Mouse (Mus musculus) intestine, postnatal 0 days (tissue): Measurements from ENCODE around the gene Oaf. TPM values are rescaled to one million over a fixed set of nuclear protein-coding genes. Genes with fewer than 3 reads are reported as not detected.
A peak's percentile ranks its signal among the peaks of the same experiment; 100 is the strongest.

Experiments
- ATAC-seq: fragments of 200-750 bp; cut with Nextera tagmentation; 2 replicates; pipeline ENCODE4 v1.8.0; 2017; ENCODE audit warnings: mild to moderate bottlenecking, moderate TSS enrichment, moderate library complexity
- H3K27ac ChIP-seq: fragments of 300-500 bp; sonication (generic); 2 replicates; pipeline ENCODE4 v1.5.1; 2014; ENCODE audit warnings: mild to moderate bottlenecking, low read depth, low read length, moderate library complexity
- H3K27me3 ChIP-seq: fragments of 300-500 bp; sonication (generic); replicated peaks from 2 replicates; pipeline ENCODE4 v1.6.1; 2014; ENCODE audit warnings: low read length, mixed read lengths; ENCODE audit not compliant: control insufficient read depth, insufficient read depth
- H3K36me3 ChIP-seq: fragments of 300-500 bp; sonication (generic); 2 replicates; pipeline ENCODE4 v1.6.1; 2014; ENCODE audit warnings: mild to moderate bottlenecking, moderate library complexity; ENCODE audit not compliant: control insufficient read depth, insufficient read depth
- H3K4me1 ChIP-seq: fragments of 300-500 bp; sonication (generic); replicated peaks from 2 replicates; pipeline ENCODE4 v1.6.1; 2014; ENCODE audit warnings: antibody characterized with exemption, low read length, mixed read lengths; ENCODE audit not compliant: control insufficient read depth, insufficient read depth
- H3K4me2 ChIP-seq: fragments of 300-500 bp; sonication (generic); replicated peaks from 2 replicates; pipeline ENCODE4 v1.6.1; 2014; ENCODE audit warnings: low read depth, mild to moderate bottlenecking, moderate library complexity
- H3K4me3 ChIP-seq: fragments of 300-500 bp; sonication (generic); 2 replicates; pipeline ENCODE4 v1.5.1; 2014; ENCODE audit warnings: low read depth, low read length
- H3K9ac ChIP-seq: fragments of 300-500 bp; sonication (generic); 2 replicates; pipeline ENCODE4 v1.6.1; 2014; ENCODE audit warnings: mild to moderate bottlenecking, low read depth, low read length
- H3K9me3 ChIP-seq: fragments of 300-500 bp; sonication (generic); 2 replicates; pipeline ENCODE4 v1.6.1; 2016; ENCODE audit warnings: mixed run types; ENCODE audit not compliant: control insufficient read depth
- CTCF ChIP-seq: sonication (generic); IDR thresholded peaks from 2 replicates; pipeline ENCODE4 v1.5.1; 2016; ENCODE audit warnings: low read depth, mild to moderate bottlenecking, control low read depth, antibody characterized with exemption, moderate library complexity
- whole genome bisulfite sequencing: fragments of 180-500 bp; shearing (Covaris S2); extraction: QIAGEN DNeasy Blood & Tissue Kit; methylation state at CpG from one replicate; pipeline ENCODE4 v1.1.7; 2014; 5-methylcytosine and 5-hydroxymethylcytosine counted together
- polyA plus RNA-seq: library from polyadenylated mRNA; unstranded; fragments of >200 nt; fragmentation: Nextera tagmentation; extraction: Ambion mirVana; gene quantifications from 2 replicates; pipeline ENCODE4 v1.2.1, GENCODE M21; 2015

The Oaf gene
- polyA plus RNA-seq, 1 experiment from 2014 or later, result 39.7 TPM

- H3K27ac ChIP-seq, result peak overlapping the region; percentile 96; the same call in 1 of the 2 replicates
These were observed 22.7 kb upstream of the Oaf start for GRCm38 (mm10) chr9:43262390-43262789.

DNA sequence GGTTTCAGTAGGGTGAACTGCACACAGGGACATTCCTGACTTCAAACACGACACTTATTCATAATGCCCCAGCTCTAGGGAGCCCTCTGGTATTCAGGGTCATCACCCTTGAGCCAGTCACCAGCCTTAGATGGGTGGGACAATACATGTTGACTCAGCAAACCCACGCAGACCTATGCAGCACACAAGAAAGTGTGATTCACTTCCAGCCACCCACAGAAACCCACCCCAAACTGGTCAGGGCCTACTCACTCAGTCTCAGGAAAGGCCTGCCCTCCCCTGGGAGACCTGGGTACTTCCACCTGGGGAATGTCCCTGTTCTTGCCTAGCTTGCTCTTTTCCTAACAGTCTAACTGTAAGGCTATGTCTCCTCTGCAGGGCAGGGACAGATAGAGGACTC, 22.2 kb upstream of the Oaf start:
- H3K27me3 ChIP-seq, result no peaks in the 10 kb centered on the region
- H3K27ac ChIP-seq, result peak overlapping the region; percentile 96; the same call in 1 of the 2 replicates
- H3K4me1 ChIP-seq, result peaks cover 22% of the 10 kb centered on the region
- H3K4me2 ChIP-seq, result no peak overlapping the region
- no peaks in the 10 kb centered on the region for H3K9me3 ChIP-seq
- peak; percentile 68 for TF ChIP-seq CTCF
- ATAC-seq, result no peak
- no peaks in the 10 kb centered on the region for H3K36me3 ChIP-seq
- no peak overlapping the region for H3K9ac ChIP-seq
- H3K4me3 ChIP-seq, result no peak overlapping the region
- 42% methylated on average over 2 of the region's 2 CpGs for WGBS

More at GRCm38 (mm10) chr9:43262390-43262789, 22.7 kb upstream of the Oaf start:
- Histone ChIP-seq H3K4me1 (peaks cover 22% of the 10 kb centered on the region), H3K9me3 (no peaks in the 10 kb centered on the region), H3K4me3 (no peak overlapping the region), H3K36me3 (no peaks in the 10 kb centered on the region), H3K27me3 (no peaks in the 10 kb centered on the region), H3K4me2 (no peak overlapping the region), H3K9ac (no peak overlapping the region)
- ATAC-seq, result no peak
- no peak for TF ChIP-seq CTCF
- 45% methylated on average over 3 of the region's 4 CpGs for WGBS

DNA sequence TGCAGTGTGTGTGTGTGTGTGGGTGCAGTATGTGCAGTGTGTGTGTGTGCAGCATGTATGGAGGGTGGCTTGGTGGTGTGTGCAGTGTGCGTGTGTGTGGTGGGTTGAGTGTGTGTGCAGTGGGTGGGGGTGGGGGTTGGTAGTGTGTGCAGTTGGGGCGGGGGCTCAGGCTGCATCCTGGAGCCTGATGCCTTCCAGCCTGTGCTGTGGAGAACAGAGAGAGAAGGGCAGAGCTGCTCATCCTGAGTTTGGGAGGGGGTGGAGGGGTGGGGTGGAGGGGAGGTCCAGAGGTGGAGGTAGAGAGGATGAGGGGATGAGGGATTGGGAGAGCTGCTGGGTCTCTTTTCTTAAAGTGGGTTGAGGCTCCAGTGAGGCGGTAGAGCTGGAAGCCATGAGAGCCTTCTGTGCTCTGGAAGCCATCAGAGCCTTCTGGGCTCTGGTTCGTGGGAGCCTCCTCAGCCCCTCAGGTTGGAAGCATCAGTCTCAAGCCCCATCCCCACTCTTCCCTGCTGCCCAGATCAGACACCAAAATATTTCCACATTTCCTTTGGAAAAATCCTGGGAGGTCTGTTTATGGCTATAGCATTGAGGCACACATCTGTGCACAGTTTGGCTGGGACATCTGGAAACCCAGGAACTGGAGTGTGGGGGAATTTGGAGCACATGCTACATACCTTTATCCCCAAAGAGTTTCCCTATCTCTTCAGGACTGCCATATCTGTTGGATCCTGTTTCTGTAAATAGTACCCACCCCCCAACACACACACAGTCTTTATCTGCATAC, 21.6 kb upstream of the Oaf start:
- ATAC-seq, result no peak
- Histone ChIP-seq H3K4me3 (no peak overlapping the region), H3K9ac (no peak overlapping the region), H3K9me3 (no peaks in the 10 kb centered on the region), H3K4me2 (no peak overlapping the region), H3K27ac (peak overlapping the region; percentile 96), H3K27me3 (no peaks in the 10 kb centered on the region), H3K4me1 (peaks cover 22% of the 10 kb centered on the region), H3K36me3 (no peaks in the 10 kb centered on the region)
- 55% methylated on average over 4 of the region's 4 CpGs for WGBS
- TF ChIP-seq CTCF, result no peak

GRCm38 (mm10) chr9:43260661-43261060, 20.9 kb upstream of the Oaf start:
- Histone ChIP-seq H3K4me2 (no peak overlapping the region), H3K9ac (no peak overlapping the region), H3K4me1 (peaks cover 22% of the 10 kb centered on the region), H3K4me3 (no peak overlapping the region), H3K27ac (no peak overlapping the region), H3K9me3 (no peaks in the 10 kb centered on the region), H3K36me3 (no peaks in the 10 kb centered on the region), H3K27me3 (no peaks in the 10 kb centered on the region)
- WGBS, result 74% methylated on average over 7 of the region's 7 CpGs
- TF ChIP-seq CTCF, result no peak
- no peak for ATAC-seq

DNA sequence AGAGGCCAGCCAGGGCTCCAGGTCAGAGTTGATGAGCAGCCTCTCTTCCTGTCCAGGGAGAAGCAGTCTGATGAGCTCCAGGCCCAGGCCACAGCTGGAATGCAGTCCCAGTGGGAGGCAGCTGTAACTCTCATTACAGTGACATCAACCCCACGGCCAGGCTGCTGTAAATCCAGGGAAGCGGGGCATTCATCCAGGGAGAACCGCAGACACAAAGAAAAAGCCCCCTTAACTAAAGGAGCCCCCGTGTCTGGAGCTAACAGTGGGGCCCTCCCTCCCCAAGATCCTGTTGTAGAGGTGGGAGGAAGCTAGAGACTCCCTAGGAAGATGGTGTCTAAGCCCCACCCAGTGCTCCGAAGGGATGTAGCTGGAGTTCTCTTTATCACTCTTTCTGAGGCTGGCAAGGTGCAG, 13.6 kb upstream of the Oaf start:
- ATAC-seq, result no peak
- H3K4me2 ChIP-seq, result no peak overlapping the region
- no peak overlapping the region for H3K9ac ChIP-seq

DNA sequence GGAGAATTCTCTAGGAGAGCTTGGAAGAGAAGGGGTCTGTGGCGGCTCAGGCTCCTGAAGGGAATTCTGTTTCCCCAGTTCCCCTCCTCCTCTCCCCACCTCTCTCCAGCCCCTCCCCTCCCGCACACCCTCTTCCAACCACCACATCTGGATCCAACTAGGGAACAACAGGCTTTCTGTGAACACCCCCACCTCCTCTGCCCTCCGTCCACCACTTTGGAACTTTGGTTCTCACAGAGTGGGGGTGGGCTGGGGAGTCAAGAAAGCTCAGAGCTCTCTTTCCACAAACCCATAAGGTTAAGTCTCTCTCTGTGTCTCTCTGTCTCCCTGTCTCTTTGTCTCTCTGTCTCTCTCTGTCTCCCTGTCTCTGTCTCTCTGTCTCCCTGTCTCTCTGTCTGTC, 13.1 kb upstream of the Oaf start:
- no peak overlapping the region; the same call in 1 of the 2 replicates for H3K27ac ChIP-seq
- no peak overlapping the region for H3K4me3 ChIP-seq
- no peak for ATAC-seq
- H3K9me3 ChIP-seq, result no peaks in the 10 kb centered on the region
- H3K36me3 ChIP-seq, result no peaks in the 10 kb centered on the region
- H3K9ac ChIP-seq, result no peak overlapping the region
- no peak for TF ChIP-seq CTCF
- H3K4me2 ChIP-seq, result no peak overlapping the region
- H3K27me3 ChIP-seq, result no peaks in the 10 kb centered on the region
- 65% methylated on average over 3 of the region's 3 CpGs for WGBS
- no peaks in the 10 kb centered on the region for H3K4me1 ChIP-seq

More for the DNA sequence above, 13.6 kb upstream of the Oaf start:
- Histone ChIP-seq H3K27ac (no peak overlapping the region; the same call in 1 of the 2 replicates), H3K27me3 (no peaks in the 10 kb centered on the region), H3K4me3 (no peak overlapping the region), H3K36me3 (no peaks in the 10 kb centered on the region), H3K4me1 (no peaks in the 10 kb centered on the region), H3K9me3 (no peaks in the 10 kb centered on the region)
- 38% methylated on average over 5 of the region's 5 CpGs for WGBS
- no peak for TF ChIP-seq CTCF
